Mouse (Mus musculus): Measurements from ENCODE around the gene Igfbp2. TPM values are rescaled to one million over a fixed set of nuclear protein-coding genes. Genes with fewer than 3 reads are reported as not detected.

The Igfbp2 gene
- polyA plus RNA-seq, 1 experiment = 308 TPM

DNA sequence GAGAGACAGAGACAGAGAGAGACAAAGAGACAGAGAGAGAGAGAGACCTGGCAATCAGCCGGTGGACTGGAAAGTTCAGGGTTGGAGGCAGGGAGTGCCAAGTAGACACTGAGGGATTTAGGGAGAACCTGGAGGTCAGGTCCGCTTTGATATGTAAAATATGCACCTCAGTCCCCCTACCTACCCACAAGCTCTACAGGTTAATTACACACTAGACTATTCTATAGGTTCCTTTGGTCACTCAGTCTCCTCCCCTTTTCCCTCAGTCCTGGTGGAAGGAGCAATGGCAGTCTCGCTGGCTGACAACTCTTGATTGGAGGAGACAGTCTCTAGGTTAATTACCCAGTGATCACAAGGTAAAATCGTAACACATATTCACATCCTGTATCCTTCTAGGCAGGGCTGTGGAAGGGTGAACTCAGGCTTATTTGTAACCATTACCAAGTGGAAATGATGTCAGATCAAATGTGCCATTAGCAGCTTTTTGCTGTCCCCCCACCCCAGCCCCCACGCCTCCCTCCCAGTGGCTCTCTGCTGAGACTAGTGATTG is 11.1 kb upstream of the Igfbp2 start:
- WGBS = 66% methylated on average over 5 of the region's 5 CpGs
- TF ChIP-seq CTCF (IDR thresholded peaks at IDR 0.05; ENCODE audit: insufficient read depth, low read length) (no peak), POLR2A (IDR thresholded peaks at IDR 0.05; ENCODE audit: borderline replicate concordance, extremely low read depth, low read depth, low read length) (no peak)

GRCm38 (mm10) chr1:72813639-72814403 is 10.5 kb upstream of the Igfbp2 start:
- 24% methylated on average over 6 of the region's 6 CpGs for WGBS
- H3K4me1 ChIP-seq (ENCODE audit: control insufficient read depth, insufficient read depth, low read length) = no peaks in the 10 kb centered on the region
- H3K4me3 ChIP-seq (replicated peaks; ENCODE audit: extremely low read depth, low read depth, low read length) = no peak overlapping the region
- no peak for TF ChIP-seq CTCF (IDR thresholded peaks at IDR 0.05; ENCODE audit: insufficient read depth, low read length)
- no peak for TF ChIP-seq POLR2A (IDR thresholded peaks at IDR 0.05; ENCODE audit: borderline replicate concordance, extremely low read depth, low read depth, low read length)
- DNase-seq = no peak

More for the DNA sequence above, 11.1 kb upstream of the Igfbp2 start:
- no peak for DNase-seq
- Histone ChIP-seq H3K4me1 (ENCODE audit: control insufficient read depth, insufficient read depth, low read length) (no peaks in the 10 kb centered on the region), H3K4me3 (replicated peaks; ENCODE audit: extremely low read depth, low read depth, low read length) (no peak overlapping the region)

GRCm38 (mm10) chr1:72815184-72815583 is 9.1 kb upstream of the Igfbp2 start:
- WGBS = 41% methylated on average over 5 of the region's 5 CpGs
- no peak for DNase-seq
- no peak overlapping the region for H3K4me3 ChIP-seq (replicated peaks; ENCODE audit: extremely low read depth, low read depth, low read length)
- TF ChIP-seq CTCF (IDR thresholded peaks at IDR 0.05; ENCODE audit: insufficient read depth, low read length) (no peak), POLR2A (IDR thresholded peaks at IDR 0.05; ENCODE audit: borderline replicate concordance, extremely low read depth, low read depth, low read length) (no peak)
- H3K4me1 ChIP-seq (ENCODE audit: control insufficient read depth, insufficient read depth, low read length) = no peaks in the 10 kb centered on the region

DNA sequence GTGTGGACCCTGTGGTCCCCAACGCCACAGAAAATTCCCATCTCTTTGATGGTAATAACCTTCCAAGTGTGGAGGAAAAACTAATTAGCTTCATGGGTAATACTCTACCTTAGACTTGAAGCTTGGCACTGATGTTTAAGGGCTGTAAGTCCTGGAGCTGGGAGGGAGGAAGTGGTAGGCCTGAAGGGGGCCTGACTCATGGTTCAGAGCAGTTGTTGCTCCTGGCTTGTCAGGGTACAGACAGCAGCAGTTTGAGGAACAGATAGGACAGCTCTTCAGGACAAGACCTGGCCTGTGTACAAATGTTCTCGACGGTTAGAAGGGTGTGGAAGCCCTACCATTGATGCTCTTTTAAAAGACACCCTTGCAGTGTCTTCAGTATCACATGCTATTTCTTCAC is 8.7 kb upstream of the Igfbp2 start:
- TF ChIP-seq CTCF (IDR thresholded peaks at IDR 0.05; ENCODE audit: insufficient read depth, low read length) (no peak), POLR2A (IDR thresholded peaks at IDR 0.05; ENCODE audit: borderline replicate concordance, extremely low read depth, low read depth, low read length) (no peak)
- DNase-seq = no peak
- Histone ChIP-seq H3K4me3 (replicated peaks; ENCODE audit: extremely low read depth, low read depth, low read length) (no peak overlapping the region), H3K4me1 (ENCODE audit: control insufficient read depth, insufficient read depth, low read length) (no peaks in the 10 kb centered on the region)
- WGBS = 75% methylated on average over 3 of the region's 3 CpGs

GRCm38 (mm10) chr1:72819995-72820394 is 4.3 kb upstream of the Igfbp2 start:
- WGBS = 90% methylated on average over 6 of the region's 6 CpGs

GRCm38 (mm10) chr1:72822893-72823292 is 1.4 kb upstream of the Igfbp2 start:
- WGBS = 84% methylated on average over 10 of the region's 10 CpGs
- DNase-seq = no peak
- TF ChIP-seq CTCF (IDR thresholded peaks at IDR 0.05; ENCODE audit: insufficient read depth, low read length) (no peak), POLR2A (IDR thresholded peaks at IDR 0.05; ENCODE audit: borderline replicate concordance, extremely low read depth, low read depth, low read length) (no peak)
- Histone ChIP-seq H3K4me1 (ENCODE audit: control insufficient read depth, insufficient read depth, low read length) (no peaks in the 10 kb centered on the region), H3K4me3 (replicated peaks; ENCODE audit: extremely low read depth, low read depth, low read length) (no peak overlapping the region)

More at GRCm38 (mm10) chr1:72819995-72820394, 4.3 kb upstream of the Igfbp2 start:
- DNase-seq = no peak
- no peak for TF ChIP-seq CTCF (IDR thresholded peaks at IDR 0.05; ENCODE audit: insufficient read depth, low read length)
- no peak for TF ChIP-seq POLR2A (IDR thresholded peaks at IDR 0.05; ENCODE audit: borderline replicate concordance, extremely low read depth, low read depth, low read length)
- Histone ChIP-seq H3K4me3 (replicated peaks; ENCODE audit: extremely low read depth, low read depth, low read length) (no peak overlapping the region), H3K4me1 (ENCODE audit: control insufficient read depth, insufficient read depth, low read length) (no peaks in the 10 kb centered on the region)

- Histone ChIP-seq H3K4me3 (replicated peaks; ENCODE audit: extremely low read depth, low read depth, low read length) (peak overlapping the region; percentile 20), H3K4me1 (ENCODE audit: control insufficient read depth, insufficient read depth, low read length) (no peaks in the 10 kb centered on the region)
- peak; percentile 3 for DNase-seq
- TF ChIP-seq POLR2A (IDR thresholded peaks at IDR 0.05; ENCODE audit: borderline replicate concordance, extremely low read depth, low read depth, low read length) (no peak), CTCF (IDR thresholded peaks at IDR 0.05; ENCODE audit: insufficient read depth, low read length) (no peak)
- under 1% methylated on average over 37 of the region's 37 CpGs for WGBS
Observed at GRCm38 (mm10) chr1:72824707-72825101, 401 bp downstream of the Igfbp2 start.

DNA sequence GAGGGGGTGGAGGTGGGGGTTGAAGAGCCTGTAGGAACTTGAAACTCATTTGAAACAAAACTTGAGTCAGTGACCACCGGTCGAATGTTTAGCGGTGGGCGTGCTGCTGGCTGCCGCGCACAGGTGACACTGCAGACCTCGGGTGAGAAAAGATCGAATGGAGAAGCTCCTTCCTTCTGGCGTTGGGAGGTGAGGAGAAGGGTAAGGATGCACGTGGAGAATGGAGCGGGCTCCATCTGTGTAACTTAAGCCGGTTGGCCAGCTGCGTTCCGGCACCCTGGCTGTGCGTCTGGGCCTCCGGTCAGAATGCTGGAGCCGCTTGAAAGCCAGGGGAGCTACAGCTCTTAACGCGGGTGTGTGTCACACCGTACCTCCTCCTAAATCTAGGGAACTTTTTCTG is 983 bp downstream of the Igfbp2 start:
- peak; percentile 7 for DNase-seq
- H3K4me3 ChIP-seq (replicated peaks; ENCODE audit: extremely low read depth, low read depth, low read length) = peak overlapping the region; percentile 19

DNA sequence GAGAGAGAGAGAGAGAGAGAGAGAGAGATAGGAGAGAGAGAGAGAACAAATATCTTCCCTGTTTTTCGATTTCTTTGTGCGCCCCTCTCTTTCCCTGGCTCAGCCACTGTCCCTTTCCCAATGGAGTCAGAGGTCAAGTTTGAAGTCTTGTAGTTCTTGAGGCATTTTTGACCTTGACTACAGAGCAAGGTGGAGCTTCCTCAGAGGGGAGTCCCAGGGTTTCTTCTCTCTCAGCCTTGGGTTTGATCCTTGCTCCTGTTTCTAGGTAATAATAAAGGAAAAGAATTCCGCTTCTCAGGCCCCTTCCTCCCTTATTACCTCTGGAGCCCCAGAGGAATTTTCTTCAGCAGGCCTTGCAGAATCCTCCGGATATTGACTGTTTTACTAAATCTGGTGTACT is 1.6 kb downstream of the Igfbp2 start:
- H3K4me3 ChIP-seq (replicated peaks; ENCODE audit: extremely low read depth, low read depth, low read length) = no peak overlapping the region
- no peaks in the 10 kb centered on the region for H3K4me1 ChIP-seq (ENCODE audit: control insufficient read depth, insufficient read depth, low read length)
- TF ChIP-seq POLR2A (IDR thresholded peaks at IDR 0.05; ENCODE audit: borderline replicate concordance, extremely low read depth, low read depth, low read length) (no peak), CTCF (IDR thresholded peaks at IDR 0.05; ENCODE audit: insufficient read depth, low read length) (no peak)
- 50% methylated on average over 4 of the region's 4 CpGs for WGBS
- no peak for DNase-seq

More for the DNA sequence above, 983 bp downstream of the Igfbp2 start:
- 2% methylated on average over 20 of the region's 20 CpGs for WGBS
- TF ChIP-seq CTCF (IDR thresholded peaks at IDR 0.05; ENCODE audit: insufficient read depth, low read length) (no peak), POLR2A (IDR thresholded peaks at IDR 0.05; ENCODE audit: borderline replicate concordance, extremely low read depth, low read depth, low read length) (no peak)
- no peaks in the 10 kb centered on the region for H3K4me1 ChIP-seq (ENCODE audit: control insufficient read depth, insufficient read depth, low read length)

- no peak for DNase-seq
- Histone ChIP-seq H3K4me1 (ENCODE audit: control insufficient read depth, insufficient read depth, low read length) (no peaks in the 10 kb centered on the region), H3K4me3 (replicated peaks; ENCODE audit: extremely low read depth, low read depth, low read length) (no peak overlapping the region)
- TF ChIP-seq CTCF (IDR thresholded peaks at IDR 0.05; ENCODE audit: insufficient read depth, low read length) (no peak), POLR2A (IDR thresholded peaks at IDR 0.05; ENCODE audit: borderline replicate concordance, extremely low read depth, low read depth, low read length) (no peak)
- 30% methylated on average over 6 of the region's 6 CpGs for WGBS
Observed at GRCm38 (mm10) chr1:72826446-72826845, 2.1 kb downstream of the Igfbp2 start.

All from lung, adult 2 months (tissue).